ENCODE assay signal across 8 mouse cellular contexts in the genomic region with DNA sequence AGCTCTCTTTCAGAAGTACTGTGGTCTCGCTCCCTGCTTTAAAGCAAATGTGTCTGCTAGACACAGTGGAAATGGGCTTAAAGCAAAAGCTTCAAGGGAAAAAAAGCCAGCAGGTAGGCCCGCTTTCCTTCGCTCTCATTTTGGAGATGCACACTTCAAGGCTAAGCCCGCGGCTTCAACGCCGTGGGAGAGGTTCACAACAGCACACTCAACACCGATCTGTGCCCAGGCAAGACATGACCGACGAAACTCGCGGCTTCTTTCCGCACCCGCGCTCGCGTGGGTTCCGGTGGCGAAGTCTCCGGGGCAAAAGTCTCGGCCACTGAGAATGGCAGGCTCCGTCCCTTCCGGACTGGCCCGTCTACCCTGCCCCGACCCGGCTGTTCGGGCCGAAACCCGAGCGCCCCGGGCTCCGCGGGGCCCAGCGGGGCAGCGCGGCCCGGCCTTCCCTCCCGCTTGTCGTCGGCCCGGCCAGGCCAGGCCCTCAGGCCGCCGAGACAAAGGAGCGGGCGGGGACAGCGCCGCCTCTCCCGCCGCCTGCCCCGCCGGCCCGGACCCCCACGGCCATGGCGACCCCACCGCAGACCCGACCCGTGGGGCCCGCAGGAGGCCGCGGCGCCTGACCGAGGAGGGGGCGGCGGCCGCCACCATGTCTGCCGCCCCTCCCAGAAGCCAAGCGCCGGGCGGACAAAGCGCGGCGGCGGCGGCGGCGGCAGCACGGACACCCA. TPM values are rescaled to one million over a fixed set of nuclear protein-coding genes. Genes with fewer than 3 reads are reported as not detected.
DNase-seq lines count a peak whose midpoint lies in the region; ATAC-seq and TF ChIP-seq lines count a peak whose summit lies in the region.

No protein-coding gene starts in this region.

- no peak; a peak in 1 of 4 replicates for TF ChIP-seq POLR2A in MEL (IDR thresholded peaks at IDR 0.05; ENCODE audit: control insufficient read depth in 1 of 2, insufficient read depth in 1 of 2, low read depth in 1 of 2, low read length in 2 of 2, poor library complexity in 1 of 2)
- no peak for TF ChIP-seq POLR2A in bone marrow macrophage, adult 2 months (IDR thresholded peaks at IDR 0.05; ENCODE audit: borderline replicate concordance, low read depth, low read length)

- H3K9ac ChIP-seq in MEL (ENCODE audit: control insufficient read depth, low read depth, low read length, poor library complexity, severe bottlenecking): peak overlapping the region; percentile 95
- H3K9ac ChIP-seq in forebrain, embryonic 16.5 days (replicated peaks; ENCODE audit: low read depth, low read length): peak overlapping the region; percentile 98
- H3K9ac ChIP-seq in hindbrain, embryonic 12.5 days: peak overlapping the region; percentile 98

- H3K27ac ChIP-seq in MEL (ENCODE audit: control insufficient read depth, low read depth, low read length): peak overlapping the region; percentile 87
- H3K27ac ChIP-seq in bone marrow macrophage, adult 2 months (ENCODE audit: insufficient read depth, low read depth, low read length): peak overlapping the region; percentile 98
- H3K27ac ChIP-seq in forebrain, embryonic 16.5 days (ENCODE audit: low read length): peak overlapping the region; percentile 100
- peak overlapping the region; percentile 100 for H3K27ac ChIP-seq in hindbrain, embryonic 12.5 days
- H3K27ac ChIP-seq in left cerebral cortex, adult 2 months: peak overlapping the region; percentile 100

- H3K9me3 ChIP-seq in MEL (replicated peaks; ENCODE audit: insufficient read depth, low read length): no peaks in the 10 kb centered on the region
- H3K9me3 ChIP-seq in forebrain, embryonic 16.5 days (ENCODE audit: control insufficient read depth, low read length): no peaks in the 10 kb centered on the region
- no peaks in the 10 kb centered on the region for H3K9me3 ChIP-seq in hindbrain, embryonic 12.5 days (replicated peaks)

- peak overlapping the region; percentile 82 to 99 for H3K4me3 ChIP-seq in MEL (ENCODE audit: control insufficient read depth in 1 of 2, insufficient read depth in 1 of 2, low read depth in 2 of 2, low read length in 2 of 2)
- H3K4me3 ChIP-seq in bone marrow macrophage, adult 2 months (ENCODE audit: insufficient read depth, low read length): peak overlapping the region; percentile 97
- H3K4me3 ChIP-seq in forebrain, embryonic 16.5 days (replicated peaks; ENCODE audit: low read length): peak overlapping the region; percentile 94
- H3K4me3 ChIP-seq in hindbrain, embryonic 12.5 days: peak overlapping the region; percentile 97
- peak overlapping the region; percentile 94 for H3K4me3 ChIP-seq in left cerebral cortex, adult 2 months

- no peak for TF ChIP-seq EP300 in MEL (IDR thresholded peaks at IDR 0.05; ENCODE audit: low read depth in 1 of 2, low read length in 2 of 2)

- no peak for TF ChIP-seq CTCF in MEL (IDR thresholded peaks at IDR 0.05 in 2 of 3, conservative IDR thresholded peaks at IDR 0.05 in 1 of 3; ENCODE audit: control insufficient read depth in 1 of 3, insufficient read depth in 1 of 3, low read depth in 2 of 3, low read length in 3 of 3, poor library complexity in 1 of 3, severe bottlenecking in 1 of 3)
- no peak for TF ChIP-seq CTCF in bone marrow macrophage, adult 2 months (IDR thresholded peaks at IDR 0.05; ENCODE audit: low read depth, low read length)
- no peak for TF ChIP-seq CTCF in left cerebral cortex, adult 2 months (IDR thresholded peaks at IDR 0.05)

- WGBS in forebrain, embryonic 16.5 days: under 1% methylated on average over 70 of the region's 77 CpGs
- 1% methylated on average over 69 of the region's 77 CpGs for WGBS in hindbrain, embryonic 12.5 days

- peaks cover 0 to 26% of the 10 kb centered on the region in 2 experiments; a peak in 2 of 4 replicates for H3K36me3 ChIP-seq in MEL (ENCODE audit: control insufficient read depth in 1 of 2, insufficient read depth in 2 of 2, low read length in 2 of 2)
- H3K36me3 ChIP-seq in forebrain, embryonic 16.5 days (ENCODE audit: control insufficient read depth, insufficient read depth): no peaks in the 10 kb centered on the region
- peaks cover 6% of the 10 kb centered on the region; the same call in 1 of the 2 replicates for H3K36me3 ChIP-seq in hindbrain, embryonic 12.5 days

- H3K27me3 ChIP-seq in MEL (ENCODE audit: control insufficient read depth in 1 of 2, insufficient read depth in 2 of 2, low read length in 2 of 2): no peaks in the 10 kb centered on the region
- no peaks in the 10 kb centered on the region for H3K27me3 ChIP-seq in forebrain, embryonic 16.5 days (replicated peaks; ENCODE audit: control insufficient read depth, insufficient read depth, low read length)
- no peaks in the 10 kb centered on the region for H3K27me3 ChIP-seq in hindbrain, embryonic 12.5 days

- intact Hi-C loops in left cerebral cortex, adult 2 months (cut with DNase I): loop anchor here (1.0 to 10.0 kb wide), 2 partner anchors 33 to 520 kb away; a partner anchor contains a TSS

- DNase-seq in MEL (ENCODE audit: low read depth, low spot score): peak; percentile 70
- peak; percentile 41 to 43 for DNase-seq in left cerebral cortex, adult 2 months (ENCODE audit: extremely low spot score in 1 of 2, low spot score in 2 of 2)
- DNase-seq in retina, postnatal 7 days (ENCODE audit: low read depth, low spot score): peak; percentile 21
- DNase-seq in urinary bladder, postnatal 36 days (ENCODE audit: low spot score in 2 of 2): peak; percentile 35 to 48

- H3K79me2 ChIP-seq in MEL (ENCODE audit: control insufficient read depth, insufficient read depth, low read length, poor library complexity): peaks cover 51% of the 10 kb centered on the region

- H3K4me2 ChIP-seq in forebrain, embryonic 16.5 days (ENCODE audit: low read length): peak overlapping the region; percentile 81
- H3K4me2 ChIP-seq in hindbrain, embryonic 12.5 days (replicated peaks): peak overlapping the region; percentile 61

- peak; percentile 48 for ATAC-seq in forebrain, embryonic 16.5 days
- peak; percentile 78 for ATAC-seq in hindbrain, embryonic 12.5 days (ENCODE audit: low FRiP score)
- ATAC-seq in megakaryocyte, adult 5-6 weeks (ENCODE audit: poor library complexity, severe bottlenecking): peak; percentile 31

- no peak for TF ChIP-seq RAD21 in MEL (IDR thresholded peaks at IDR 0.05; ENCODE audit: low read depth, low read length)

- H3K4me1 ChIP-seq in MEL (ENCODE audit: control insufficient read depth in 1 of 2, insufficient read depth in 2 of 2, low read length in 2 of 2): peaks cover 4 to 12% of the 10 kb centered on the region in 2 experiments
- H3K4me1 ChIP-seq in bone marrow macrophage, adult 2 months (ENCODE audit: control insufficient read depth, insufficient read depth, low read length): peaks cover 17% of the 10 kb centered on the region
- peaks cover 32% of the 10 kb centered on the region for H3K4me1 ChIP-seq in forebrain, embryonic 16.5 days (replicated peaks; ENCODE audit: control insufficient read depth, insufficient read depth, low read length)
- H3K4me1 ChIP-seq in hindbrain, embryonic 12.5 days: peaks cover 27% of the 10 kb centered on the region

TF ChIP-seq in MEL, 35 proteins besides CTCF, POLR2A, EP300 and RAD21 (continues in another document):
- TF ChIP-seq MAZ (IDR thresholded peaks at IDR 0.05; ENCODE audit: low read depth, low read length) (no peak; the same call in 1 of the 2 replicates), JUND (IDR thresholded peaks at IDR 0.05; ENCODE audit: low read depth, low read length) (no peak), MAFK (IDR thresholded peaks at IDR 0.05; ENCODE audit: borderline replicate concordance, low read depth, low read length) (no peak), TAL1 (IDR thresholded peaks at IDR 0.05; ENCODE audit: low read length) (no peak), USF2 (IDR thresholded peaks at IDR 0.05; ENCODE audit: borderline replicate concordance in 1 of 2, insufficient read depth in 1 of 2, low read depth in 1 of 2, low read length in 2 of 2) (no peak), USF1 (IDR thresholded peaks at IDR 0.05; ENCODE audit: low read depth, low read length) (no peak), RCOR1 (IDR thresholded peaks at IDR 0.05; ENCODE audit: low read depth, low read length) (no peak)

RNA-seq across cellular contexts. Expression of a gene that starts 1.5 kb away (rescaled TPM):
- total RNA-seq in MEL (2012; rRNA removed): 11.7 and 13.1 TPM in 2 replicates
- 10 to 100 TPM in 1 of 2 experiments, not detected in 1; 17.8 TPM for polyA plus RNA-seq in MEL (2012; ENCODE audit: insufficient read depth in 1 of 2, insufficient read length in 2 of 2, low read depth in 1 of 2, low replicate concordance in 2 of 2, missing spikeins in 1 of 2)
- 17.8 and 18.5 TPM in 2 replicates for polyA plus RNA-seq in bone marrow macrophage, adult 2 months (2012; ENCODE audit: insufficient read depth, insufficient read length, missing spikeins)
- polyA plus RNA-seq in forebrain, embryonic 16.5 days (2015; fragmentation: Nextera tagmentation; extraction: Ambion mirVana): 56.3 and 57.7 TPM in 2 replicates
- 65.3 and 71.2 TPM in 2 replicates for polyA plus RNA-seq in hindbrain, embryonic 12.5 days (2016; fragmentation: Nextera tagmentation; extraction: Ambion mirVana)
- total RNA-seq in left cerebral cortex, adult 2 months (2021): 10 to 100 TPM; 21.0 to 22.1 TPM
- 33.0 and 34.7 TPM in 2 replicates for total RNA-seq in megakaryocyte, adult 5-6 weeks (2015)
- 23.5 and 29.8 TPM in 2 replicates for total RNA-seq in megakaryocyte, adult 5-6 weeks (2017)

RNA-seq across cellular contexts. Expression of a gene that starts 32.5 kb away (rescaled TPM):
- total RNA-seq in MEL (2012; rRNA removed): 18.5 and 21.1 TPM in 2 replicates
- polyA plus RNA-seq in MEL (2012; ENCODE audit: insufficient read depth in 1 of 2, insufficient read length in 2 of 2, low read depth in 1 of 2, low replicate concordance in 2 of 2, missing spikeins in 1 of 2): 10 to 100 TPM in 1 of 2 experiments, not detected in 1; 34.6 TPM
- polyA plus RNA-seq in bone marrow macrophage, adult 2 months (2012; ENCODE audit: insufficient read depth, insufficient read length, missing spikeins): 112 and 116 TPM in 2 replicates
- polyA plus RNA-seq in forebrain, embryonic 16.5 days (2015; fragmentation: Nextera tagmentation; extraction: Ambion mirVana): 28.8 and 34.5 TPM in 2 replicates
- polyA plus RNA-seq in hindbrain, embryonic 12.5 days (2016; fragmentation: Nextera tagmentation; extraction: Ambion mirVana): 40.0 and 44.6 TPM in 2 replicates
- total RNA-seq in left cerebral cortex, adult 2 months (2021): 10 to 100 TPM; 48.9 to 51.6 TPM
- total RNA-seq in megakaryocyte, adult 5-6 weeks (2015): 65.6 and 66.3 TPM in 2 replicates
- 68.0 and 88.7 TPM in 2 replicates for total RNA-seq in megakaryocyte, adult 5-6 weeks (2017)

RNA-seq across cellular contexts. Expression of a gene that starts 55.5 kb away (rescaled TPM):
- total RNA-seq in MEL (2012; rRNA removed): 2.2 and 2.8 TPM in 2 replicates
- 1 to 10 TPM in 1 of 2 experiments, not detected in 1; 5.5 TPM for polyA plus RNA-seq in MEL (2012; ENCODE audit: insufficient read depth in 1 of 2, insufficient read length in 2 of 2, low read depth in 1 of 2, low replicate concordance in 2 of 2, missing spikeins in 1 of 2)
- 0.56 and 1.6 TPM in 2 replicates for polyA plus RNA-seq in bone marrow macrophage, adult 2 months (2012; ENCODE audit: insufficient read depth, insufficient read length, missing spikeins)
- polyA plus RNA-seq in forebrain, embryonic 16.5 days (2015; fragmentation: Nextera tagmentation; extraction: Ambion mirVana): 1.1 and 1.8 TPM in 2 replicates
- polyA plus RNA-seq in hindbrain, embryonic 12.5 days (2016; fragmentation: Nextera tagmentation; extraction: Ambion mirVana): 2.1 and 2.5 TPM in 2 replicates
- total RNA-seq in left cerebral cortex, adult 2 months (2021): 1 to 10 TPM; 1.9 to 2.0 TPM
- 21.5 and 30.3 TPM in 2 replicates for total RNA-seq in megakaryocyte, adult 5-6 weeks (2015)
- total RNA-seq in megakaryocyte, adult 5-6 weeks (2017): 42.8 and 48.0 TPM in 2 replicates

Comparison
In these comparisons a context has a peak if more than half of its experiments do, and no peak if none do; other contexts are left out.
1. Peak in every context shown above with its lines: DNase-seq, ATAC-seq, H3K4me3 ChIP-seq and H3K27ac ChIP-seq.